ENCODE assay signal across 23 mouse cellular contexts in genomic region chr10:116978841-116979240, GRCm38 (mm10). TPM values are rescaled to one million over a fixed set of nuclear protein-coding genes. Genes with fewer than 3 reads are reported as not detected.
DNase-seq lines count a peak whose midpoint lies in the region; ATAC-seq lines count a peak whose summit lies in the region.
"Had no signal": no experiment of that assay in that cellular context is flagged by ENCODE, and none has a peak within 500 bp of the region (broad histone marks: within the 10 kb centered on the region; RNA-seq: fewer than 3 reads in every experiment).

No protein-coding gene starts in this region.

- no peak for ATAC-seq in cerebellum, adult (ENCODE audit: insufficient number of reproducible peaks, low FRiP score, low TSS enrichment)
- ATAC-seq: forebrain, embryonic 16.5 days; intestine, postnatal 0 days had no signal

- DNase-seq in adrenal gland, adult 8-10 months = peak; percentile 18
- DNase-seq in adrenal gland, adult 18-20 months (ENCODE audit: low spot score in 2 of 2) = no peak
- DNase-seq in cerebellum, postnatal 36 days = peak; percentile 16 to 23
- DNase-seq in kidney, adult 9 months = peak; percentile 39
- no peak for DNase-seq in kidney, adult 8-10 months
- DNase-seq in adrenal gland, postnatal 36 days = peak; percentile 26 to 40
- DNase-seq: embryo, embryonic 11 days; kidney, postnatal 10 days; layer of hippocampus, adult 9-11 months; lung, embryonic 14.5 days; lung, postnatal 14 days; midbrain, embryonic 14.5 days; thymus, postnatal 4 days had no signal

RNA-seq across cellular contexts. Expression of gene Gm10271, which starts 6.4 kb away (rescaled TPM):
- not detected for total RNA-seq in adrenal gland, adult 8-10 months (2022)
- total RNA-seq in adrenal gland, adult 18-20 months (2021) = not detected
- not detected for total RNA-seq in adrenal gland, postnatal 36 days (2021)
- total RNA-seq: G1E; gastrocnemius, adult 8-10 months; gastrocnemius, postnatal 4 days; hematopoietic stem cell, adult 5-6 weeks; left cerebral cortex, postnatal 14 days; liver, adult 2 months; monocyte, adult 5-6 weeks had no signal

RNA-seq across cellular contexts. Expression of gene Best3, which starts 7.3 kb away (rescaled TPM):
- total RNA-seq in adrenal gland, adult 8-10 months (2022) = 1 to 10 TPM in 1 of 4 experiments, under 1 TPM in 3; 0.31 to 1.0 (median 0.69) TPM
- under 1 TPM; 0.20 to 0.29 TPM for total RNA-seq in adrenal gland, adult 18-20 months (2021)
- total RNA-seq in adrenal gland, postnatal 36 days (2021) = under 1 TPM; 0.23 to 0.33 TPM
- total RNA-seq: G1E; hematopoietic stem cell, adult 5-6 weeks; liver, adult 2 months; monocyte, adult 5-6 weeks had no signal

RNA-seq across cellular contexts. Expression of gene Rab3ip, which starts 28.3 kb away (rescaled TPM):
- total RNA-seq in adrenal gland, adult 8-10 months (2022) = 10 to 100 TPM; 32.8 to 50.0 (median 37.1) TPM
- total RNA-seq in adrenal gland, adult 18-20 months (2021) = 10 to 100 TPM; 43.4 to 45.6 TPM
- total RNA-seq in adrenal gland, postnatal 36 days (2021) = 10 to 100 TPM; 35.4 to 51.5 TPM

Comparison
In these comparisons a context has a peak if more than half of its experiments do, and no peak if none do; other contexts are left out.
1. DNase-seq: peak in adrenal gland, adult 8-10 months (single experiment), cerebellum, postnatal 36 days (2 of 2), kidney, adult 9 months (single experiment) and adrenal gland, postnatal 36 days (2 of 2); none in adrenal gland, adult 18-20 months (0 of 2) and kidney, adult 8-10 months (0 of 2).